Mouse (Mus musculus) stomach, postnatal 0 days (tissue): Measurements from ENCODE around the gene Bet1l.

Source experiments
- CTCF ChIP-seq: IDR thresholded peaks from 2 replicates; pipeline ENCODE4 v1.5.1; 2016; ENCODE audit warnings: antibody characterized with exemption, low read depth, mild to moderate bottlenecking, moderate library complexity
- EP300 ChIP-seq: optimal IDR thresholded peaks from 2 replicates; pipeline ENCODE3; 2016; ENCODE audit warnings: antibody characterized with exemption

DNA sequence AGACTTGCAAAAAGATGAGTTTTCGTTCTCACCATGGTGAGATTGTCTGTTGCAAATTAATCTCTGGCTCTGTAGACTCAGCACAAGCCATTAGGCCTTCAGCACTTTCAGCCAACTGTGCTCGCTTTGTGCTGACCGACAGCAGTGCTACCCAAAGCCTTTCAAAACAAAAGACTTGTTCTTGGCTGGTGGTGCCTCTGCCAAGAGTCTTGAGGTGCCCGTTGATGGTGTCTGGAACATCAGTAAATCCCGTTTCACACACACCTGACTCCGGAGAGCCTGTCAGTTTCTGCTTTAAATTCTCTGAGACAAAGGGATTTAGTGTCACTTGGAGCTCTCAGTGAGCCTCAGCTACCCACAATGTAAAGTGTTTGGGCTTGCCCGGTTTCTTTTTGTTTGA, 36.7 kb upstream of the Bet1l start:
- TF ChIP-seq CTCF (no peak), EP300 (no peak)
